Mouse (Mus musculus) midbrain, embryonic 11.5 days (tissue): Measurements from ENCODE around the gene Cadm2. TPM values are rescaled to one million over a fixed set of nuclear protein-coding genes. Genes with fewer than 3 reads are reported as not detected.

ENCODE experiments used
- ATAC-seq: fragments of 200-750 bp; cut with Nextera tagmentation; 2 replicates; pipeline ENCODE4 v1.8.0; 2017; ENCODE audit warnings: moderate TSS enrichment, moderate library complexity; ENCODE audit not compliant: low FRiP score
- DNase-seq: peaks from one replicate; pipeline ENCODE4 v3.0.0; 2015; ENCODE audit warnings: low spot score; ENCODE audit errors: missing footprints
- H3K27ac ChIP-seq: fragments of 300-500 bp; sonication (generic); 2 replicates; pipeline ENCODE4 v1.5.1; 2014; ENCODE audit warnings: low read depth, low read length
- H3K27me3 ChIP-seq: fragments of 300-500 bp; sonication (generic); 2 replicates; pipeline ENCODE4 v1.6.1; 2014; ENCODE audit warnings: mild to moderate bottlenecking, low read length, moderate library complexity, mixed read lengths; ENCODE audit not compliant: control insufficient read depth, insufficient read depth
- H3K36me3 ChIP-seq: fragments of 300-500 bp; sonication (generic); 2 replicates; pipeline ENCODE4 v1.6.1; 2014; ENCODE audit warnings: mild to moderate bottlenecking, low read length, moderate library complexity, mixed read lengths; ENCODE audit not compliant: control insufficient read depth, insufficient read depth
- H3K4me1 ChIP-seq: fragments of 300-500 bp; sonication (generic); 2 replicates; pipeline ENCODE4 v1.6.1; 2014; ENCODE audit warnings: low read length; ENCODE audit not compliant: control insufficient read depth, insufficient read depth
- H3K4me2 ChIP-seq: fragments of 300-500 bp; sonication (generic); 2 replicates; pipeline ENCODE4 v1.6.1; 2014; ENCODE audit warnings: mild to moderate bottlenecking, moderate library complexity
- H3K4me3 ChIP-seq: fragments of 300-500 bp; sonication (generic); 2 replicates; pipeline ENCODE4 v1.5.1; 2014; ENCODE audit warnings: low read depth, low read length
- H3K9ac ChIP-seq: fragments of 300-500 bp; sonication (generic); 2 replicates; pipeline ENCODE4 v1.6.1; 2014; ENCODE audit warnings: low read length
- H3K9me3 ChIP-seq: fragments of 300-500 bp; sonication (generic); 2 replicates; pipeline ENCODE4 v1.6.1; 2016; ENCODE audit warnings: low read length; ENCODE audit not compliant: control insufficient read depth
- WGBS: fragments of 180-500 bp; shearing (Covaris S2); extraction: QIAGEN DNeasy Blood & Tissue Kit; methylation state at CpG from one replicate; pipeline ENCODE4 v1.1.7; 2014; 5-methylcytosine and 5-hydroxymethylcytosine counted together
- polyA plus RNA-seq: library from polyadenylated mRNA; unstranded; fragments of >200 nt; fragmentation: Nextera tagmentation; extraction: Ambion mirVana; gene quantifications from 2 replicates; pipeline ENCODE4 v1.2.1, GENCODE M21; 2014

The Cadm2 gene
- polyA plus RNA-seq, 1 experiment from 2014 or later = 2.0 TPM

- H3K27me3 ChIP-seq = no peaks in the 10 kb centered on the region
- ATAC-seq = no peak
- H3K9ac ChIP-seq = no peak overlapping the region
- H3K4me2 ChIP-seq = no peak overlapping the region
- H3K4me1 ChIP-seq = no peaks in the 10 kb centered on the region
- H3K9me3 ChIP-seq = no peaks in the 10 kb centered on the region
- no peak for DNase-seq
- WGBS = 81% methylated on average over 2 of the region's 2 CpGs
- H3K4me3 ChIP-seq = no peak overlapping the region
- H3K36me3 ChIP-seq = no peaks in the 10 kb centered on the region
- H3K27ac ChIP-seq = no peak overlapping the region
Measured at GRCm38 (mm10) chr16:67410482-67410881, 210.2 kb downstream of the Cadm2 start.

DNA sequence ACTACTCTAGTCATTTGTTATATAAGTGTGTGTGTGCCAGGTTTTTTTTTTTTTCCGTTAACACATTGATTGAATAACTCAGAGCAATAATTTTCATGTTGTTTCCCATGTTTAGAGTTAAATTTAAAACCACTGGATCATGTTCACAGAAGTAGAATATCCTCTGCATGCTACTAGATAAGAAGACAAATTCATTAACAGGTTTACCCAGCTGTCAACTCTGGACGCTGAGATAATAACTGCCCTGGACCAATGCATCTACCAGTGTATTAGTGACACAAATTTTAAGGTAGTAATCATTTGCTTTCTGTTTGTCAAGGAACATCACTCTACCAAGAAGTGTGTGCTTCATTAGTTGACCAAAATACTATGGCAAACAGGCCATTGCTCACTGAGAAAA, 253.0 kb downstream of the Cadm2 start:
- WGBS = 87% methylated on average over 2 of the region's 2 CpGs
- Histone ChIP-seq H3K36me3 (no peaks in the 10 kb centered on the region), H3K4me1 (no peaks in the 10 kb centered on the region), H3K27me3 (no peaks in the 10 kb centered on the region), H3K4me3 (no peak overlapping the region), H3K27ac (no peak overlapping the region), H3K9me3 (no peaks in the 10 kb centered on the region), H3K4me2 (no peak overlapping the region), H3K9ac (no peak overlapping the region)
- DNase-seq = no peak
- no peak for ATAC-seq

GRCm38 (mm10) chr16:67348011-67348410, 272.7 kb downstream of the Cadm2 start:
- Histone ChIP-seq H3K4me1 (no peaks in the 10 kb centered on the region), H3K9me3 (no peaks in the 10 kb centered on the region), H3K27me3 (no peaks in the 10 kb centered on the region), H3K36me3 (no peaks in the 10 kb centered on the region), H3K4me2 (no peak overlapping the region), H3K27ac (no peak overlapping the region), H3K9ac (no peak overlapping the region), H3K4me3 (no peak overlapping the region)
- WGBS = 83% methylated on average over 5 of the region's 5 CpGs
- DNase-seq (no peak), ATAC-seq (no peak)

- no peak overlapping the region for H3K9ac ChIP-seq
- no peaks in the 10 kb centered on the region for H3K27me3 ChIP-seq
- no peak for DNase-seq
- no peak overlapping the region for H3K4me3 ChIP-seq
- no peak overlapping the region for H3K27ac ChIP-seq
- no peak overlapping the region for H3K4me2 ChIP-seq
- no peaks in the 10 kb centered on the region for H3K36me3 ChIP-seq
- no peaks in the 10 kb centered on the region for H3K4me1 ChIP-seq
- no peaks in the 10 kb centered on the region for H3K9me3 ChIP-seq
- ATAC-seq = no peak
Measured at GRCm38 (mm10) chr16:67347561-67347960, 273.1 kb downstream of the Cadm2 start.

DNA sequence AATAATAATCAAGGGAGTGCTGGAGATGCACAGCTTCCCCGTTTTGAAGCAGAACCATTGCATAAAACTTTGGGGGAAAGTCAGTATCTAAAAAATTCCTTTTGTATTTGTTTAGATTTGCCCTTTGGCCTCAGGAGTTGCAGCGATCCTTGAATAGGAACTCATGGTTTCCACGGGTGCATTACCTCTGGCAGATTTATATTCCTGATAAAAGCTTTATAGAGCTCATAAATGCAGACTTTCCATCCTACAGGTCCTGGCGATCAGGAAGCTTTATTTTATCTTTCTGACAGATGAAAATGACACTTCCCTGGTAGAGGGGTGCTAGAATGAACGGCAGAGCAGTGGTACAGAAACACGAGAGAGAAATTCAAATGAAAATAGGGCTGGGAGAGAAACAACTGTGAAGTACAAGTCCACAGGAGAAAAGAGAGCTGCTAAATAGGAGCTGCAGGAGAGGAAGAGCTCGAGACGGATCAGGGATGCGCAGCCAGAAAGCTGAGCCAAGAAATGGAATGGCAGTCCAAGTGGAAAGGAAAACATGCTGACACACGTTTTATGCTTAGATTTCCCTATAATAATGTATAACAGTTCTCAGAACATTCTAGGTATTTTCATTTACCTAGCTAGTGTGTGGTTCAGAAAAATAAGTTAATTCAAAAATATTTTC, 274.0 kb downstream of the Cadm2 start:
- Histone ChIP-seq H3K9me3 (no peaks in the 10 kb centered on the region), H3K4me2 (no peak overlapping the region), H3K36me3 (no peaks in the 10 kb centered on the region), H3K4me1 (no peaks in the 10 kb centered on the region), H3K27ac (no peak overlapping the region), H3K9ac (no peak overlapping the region), H3K27me3 (no peaks in the 10 kb centered on the region), H3K4me3 (no peak overlapping the region)
- 77% methylated on average over 10 of the region's 10 CpGs for WGBS
- DNase-seq = no peak
- ATAC-seq = no peak

GRCm38 (mm10) chr16:67344194-67344593, 276.5 kb downstream of the Cadm2 start:
- WGBS = 53% methylated on average over 5 of the region's 5 CpGs
- H3K36me3 ChIP-seq = no peaks in the 10 kb centered on the region
- no peak overlapping the region for H3K4me3 ChIP-seq
- no peaks in the 10 kb centered on the region for H3K4me1 ChIP-seq
- no peaks in the 10 kb centered on the region for H3K27me3 ChIP-seq
- H3K4me2 ChIP-seq = no peak overlapping the region
- no peaks in the 10 kb centered on the region for H3K9me3 ChIP-seq
- H3K27ac ChIP-seq = no peak overlapping the region
- H3K9ac ChIP-seq = no peak overlapping the region
- no peak for ATAC-seq
- no peak for DNase-seq

DNA sequence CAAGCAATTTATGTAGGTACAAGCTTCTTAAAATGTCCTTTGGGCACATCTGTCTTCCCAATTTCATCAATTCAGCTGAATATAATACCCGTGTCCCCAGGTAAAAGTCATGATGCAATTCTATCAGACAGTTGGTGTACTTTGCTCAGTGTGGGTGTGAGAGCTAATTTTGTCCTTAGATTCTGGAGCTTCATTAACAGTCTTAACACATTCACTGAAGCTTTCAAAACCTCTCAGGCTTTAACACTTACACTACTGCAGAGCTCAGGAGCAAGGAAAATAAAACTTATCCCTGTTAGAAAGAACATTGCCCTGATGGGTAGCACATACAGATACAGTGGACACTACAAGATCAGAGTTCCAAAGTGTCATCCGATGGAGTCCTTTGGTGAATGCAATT, 309.7 kb downstream of the Cadm2 start:
- 82% methylated on average over 2 of the region's 2 CpGs for WGBS
- H3K27ac ChIP-seq = no peak overlapping the region
- no peaks in the 10 kb centered on the region for H3K36me3 ChIP-seq
- no peak overlapping the region for H3K9ac ChIP-seq
- no peaks in the 10 kb centered on the region for H3K4me1 ChIP-seq
- no peaks in the 10 kb centered on the region for H3K27me3 ChIP-seq
- H3K9me3 ChIP-seq = no peaks in the 10 kb centered on the region
- no peak for DNase-seq
- H3K4me3 ChIP-seq = no peak overlapping the region
- no peak overlapping the region for H3K4me2 ChIP-seq
- no peak for ATAC-seq

- H3K27me3 ChIP-seq = no peaks in the 10 kb centered on the region
- H3K27ac ChIP-seq = no peak overlapping the region
- no peak for DNase-seq
- H3K4me2 ChIP-seq = no peak overlapping the region
- H3K4me3 ChIP-seq = no peak overlapping the region
- 95% methylated on average over 3 of the region's 3 CpGs for WGBS
- H3K9me3 ChIP-seq = no peaks in the 10 kb centered on the region
- no peaks in the 10 kb centered on the region for H3K4me1 ChIP-seq
- no peaks in the 10 kb centered on the region for H3K36me3 ChIP-seq
- no peak overlapping the region for H3K9ac ChIP-seq
- no peak for ATAC-seq
Measured at GRCm38 (mm10) chr16:67284664-67285063, 336.0 kb downstream of the Cadm2 start.

DNA sequence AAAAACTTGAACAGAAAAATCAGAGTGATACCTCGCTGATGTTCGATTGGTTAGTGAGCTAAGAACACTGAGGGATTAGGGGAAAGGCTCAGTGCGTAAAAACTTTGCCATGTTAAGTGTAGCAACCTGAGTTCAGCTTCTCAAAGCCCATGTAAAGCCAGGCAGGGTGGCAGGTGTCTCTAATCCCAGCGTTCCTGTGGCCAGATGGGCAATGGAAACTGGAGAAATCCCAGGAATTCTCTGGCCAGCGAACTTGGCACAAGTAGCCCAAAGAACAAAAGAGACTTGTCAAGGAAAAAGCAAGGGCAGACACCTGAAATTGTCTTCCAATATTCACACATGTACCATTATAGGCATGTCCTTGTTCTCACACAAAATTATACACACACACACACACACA, 377.1 kb downstream of the Cadm2 start:
- ATAC-seq (no peak), DNase-seq (no peak)
- no peak overlapping the region for H3K27ac ChIP-seq
- H3K4me1 ChIP-seq = no peaks in the 10 kb centered on the region
- no peak overlapping the region for H3K4me3 ChIP-seq
- no peaks in the 10 kb centered on the region for H3K36me3 ChIP-seq
- H3K9me3 ChIP-seq = no peaks in the 10 kb centered on the region
- H3K4me2 ChIP-seq = no peak overlapping the region
- H3K9ac ChIP-seq = no peak overlapping the region
- 80% methylated on average over 5 of the region's 5 CpGs for WGBS
- no peaks in the 10 kb centered on the region for H3K27me3 ChIP-seq
